Mouse (Mus musculus) hindbrain, postnatal 0 days (tissue): ENCODE measurements around the gene Vmn1r212. TPM values are rescaled to one million over a fixed set of nuclear protein-coding genes. Genes with fewer than 3 reads are reported as not detected.
A peak's percentile ranks its signal among the peaks of the same experiment; 100 is the strongest.
"Not testable (repeated sequence)": the region's sequence is repeated elsewhere in the genome, so short reads cannot be mapped to it uniquely, and the experiment has no call there.

Experiments used
- ATAC-seq: fragments of 200-750 bp; cut with Nextera tagmentation; 2 replicates; pipeline ENCODE4 v1.8.0; 2017; ENCODE audit warnings: mild to moderate bottlenecking, moderate TSS enrichment, moderate library complexity
- DNase-seq: peaks from one replicate; pipeline ENCODE4 v3.0.0-alpha.2; 2015; ENCODE audit warnings: low spot score
- H3K27ac ChIP-seq: fragments of 300-500 bp; sonication (generic); 2 replicates; pipeline ENCODE4 v1.5.1; 2014; ENCODE audit warnings: mild to moderate bottlenecking
- H3K27me3 ChIP-seq: fragments of 300-500 bp; sonication (generic); 2 replicates; pipeline ENCODE4 v1.6.1; 2014; ENCODE audit warnings: low read length, mixed read lengths; ENCODE audit not compliant: insufficient read depth
- H3K36me3 ChIP-seq: fragments of 300-500 bp; sonication (generic); 2 replicates; pipeline ENCODE4 v1.6.1; 2014; ENCODE audit warnings: low read length, mixed read lengths; ENCODE audit not compliant: insufficient read depth
- H3K4me1 ChIP-seq: fragments of 300-500 bp; sonication (generic); 2 replicates; pipeline ENCODE4 v1.6.1; 2014; ENCODE audit warnings: antibody characterized with exemption, low read length, mixed read lengths; ENCODE audit not compliant: insufficient read depth
- H3K4me2 ChIP-seq: fragments of 300-500 bp; sonication (generic); 2 replicates; pipeline ENCODE4 v1.6.1; 2014; ENCODE audit warnings: low read depth, mild to moderate bottlenecking, low read length, moderate library complexity, mixed read lengths
- H3K4me3 ChIP-seq: fragments of 300-500 bp; sonication (generic); 2 replicates; pipeline ENCODE4 v1.5.1; 2014; ENCODE audit warnings: low read length
- H3K9ac ChIP-seq: fragments of 300-500 bp; sonication (generic); replicated peaks from 2 replicates; pipeline ENCODE4 v1.6.1; 2014; ENCODE audit warnings: mild to moderate bottlenecking, low read length, moderate library complexity, mixed read lengths
- H3K9me3 ChIP-seq: fragments of 300-500 bp; sonication (generic); 2 replicates; pipeline ENCODE4 v1.6.1; 2016; ENCODE audit warnings: low read length, mixed read lengths
- CTCF ChIP-seq: IDR thresholded peaks from 2 replicates; pipeline ENCODE4 v1.5.1; 2016; ENCODE audit warnings: antibody characterized with exemption, control low read depth, low read depth
- WGBS: fragments of 180-500 bp; shearing (Covaris S2); extraction: QIAGEN DNeasy Blood & Tissue Kit; methylation state at CpG from one replicate; pipeline ENCODE4 v1.1.7; 2014; 5-methylcytosine and 5-hydroxymethylcytosine counted together
- polyA plus RNA-seq: library from polyadenylated mRNA; unstranded; fragments of >200 nt; fragmentation: Nextera tagmentation; extraction: Ambion mirVana; gene quantifications from 2 replicates; pipeline ENCODE4 v1.2.1, GENCODE M21; 2015
- total RNA-seq: library from RNA; depleted of rRNA; stranded (reverse); fragments of >200 nt; gene quantifications from 2 replicates; pipeline ENCODE4 v1.2.3, GENCODE M21; 2014; rRNA removed

Vmn1r212 gene
- total RNA-seq (not detected in 2 replicates), polyA plus RNA-seq (not detected in 2 replicates)

DNA sequence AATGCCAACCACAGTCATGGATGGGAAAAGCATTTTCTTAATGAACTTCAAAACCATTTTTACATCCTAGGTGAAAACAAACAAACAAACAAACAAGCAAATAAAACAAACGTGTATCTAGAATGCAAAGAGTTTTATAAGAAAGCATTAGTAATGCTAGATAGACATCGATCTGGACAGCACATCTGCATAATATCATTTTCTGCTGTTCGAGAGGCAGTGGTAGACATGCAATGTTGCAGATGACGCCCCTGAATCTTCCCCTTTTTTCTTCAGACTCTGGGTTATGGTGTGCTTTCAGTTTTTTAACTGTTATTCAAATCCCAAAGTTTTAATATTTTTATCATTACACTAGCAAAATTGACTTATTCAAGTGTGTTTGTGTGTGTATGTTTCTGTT, at the start of gene Vmn1r212:
TSS of gene Vmn1r212 (minus strand) at position 101 of the 400 bp plus-strand sequence.
- H3K4me3 ChIP-seq: no peak within 1 kb of the TSS
- no peak within 1 kb of the TSS for H3K27ac ChIP-seq
- no peaks in the 10 kb centered on the region for H3K36me3 ChIP-seq
- H3K27me3 ChIP-seq: no peaks in the 10 kb centered on the region
- H3K4me2 ChIP-seq: no peak within 1 kb of the TSS
- DNase-seq: no peak
- WGBS: 84% methylated on average over 4 of the region's 4 CpGs
- ATAC-seq: no peak
- no peaks in the 10 kb centered on the region for H3K4me1 ChIP-seq
- no peaks in the 10 kb centered on the region for H3K9me3 ChIP-seq
- H3K9ac ChIP-seq: no peak within 1 kb of the TSS
- no peak for TF ChIP-seq CTCF

DNA sequence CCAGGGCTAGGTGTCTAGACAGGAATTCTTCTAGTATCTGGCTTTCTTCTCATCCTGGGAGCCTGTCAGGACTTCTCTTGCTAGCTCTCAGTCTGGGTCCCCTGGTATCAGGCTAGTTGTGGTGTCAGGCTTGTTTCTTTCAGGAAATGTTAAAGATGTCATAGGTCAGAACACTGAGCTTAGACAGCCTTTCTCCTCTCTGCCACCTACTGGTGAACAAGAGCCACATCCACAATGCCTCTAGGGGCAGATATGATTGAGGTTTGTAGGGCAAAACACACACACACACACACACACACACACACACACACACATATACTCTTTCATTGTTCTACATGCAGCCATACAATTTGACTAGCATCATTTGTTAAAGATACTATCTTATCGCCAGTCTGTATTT, 4.7 kb downstream of the Vmn1r212 start:
- H3K4me3 ChIP-seq: no peak overlapping the region
- H3K9me3 ChIP-seq: no peaks in the 10 kb centered on the region

GRCm38 (mm10) chr13:22857461-22857860, 26.5 kb downstream of the Vmn1r212 start, which contains the start of gene Vmn1r211:
Gene Vmn1r211 (minus strand): TSS chr13:22857561.
- H3K9me3 ChIP-seq: no peaks in the 10 kb centered on the region
- H3K9ac ChIP-seq: no peak within 1 kb of the TSS
- WGBS: 70% methylated on average over 1 of the region's 1 CpGs
- ATAC-seq: no peak
- H3K4me1 ChIP-seq: no peaks in the 10 kb centered on the region
- DNase-seq: no peak
- H3K4me3 ChIP-seq: no peak within 1 kb of the TSS
- no peaks in the 10 kb centered on the region for H3K27me3 ChIP-seq
- H3K36me3 ChIP-seq: no peaks in the 10 kb centered on the region
- no peak within 1 kb of the TSS for H3K4me2 ChIP-seq
- no peak within 1 kb of the TSS for H3K27ac ChIP-seq
- TF ChIP-seq CTCF: no peak

More for the DNA sequence above, 4.7 kb downstream of the Vmn1r212 start:
- Histone ChIP-seq H3K9ac (no peak overlapping the region), H3K4me2 (no peak overlapping the region), H3K27ac (no peak overlapping the region), H3K4me1 (no peaks in the 10 kb centered on the region), H3K36me3 (no peaks in the 10 kb centered on the region), H3K27me3 (no peaks in the 10 kb centered on the region)
- DNase-seq (no peak), ATAC-seq (no peak)
- 86% methylated on average over 1 of the region's 1 CpGs for WGBS
- TF ChIP-seq CTCF: peak; percentile 21; the same call in 1 of the 2 replicates

GRCm38 (mm10) chr13:22854760-22855159, 29.2 kb downstream of the Vmn1r212 start:
- no peak overlapping the region for H3K4me2 ChIP-seq
- H3K27me3 ChIP-seq: no peaks in the 10 kb centered on the region
- 69% methylated on average over 4 of the region's 4 CpGs for WGBS
- no peak for DNase-seq
- H3K9ac ChIP-seq: no peak overlapping the region
- no peak for TF ChIP-seq CTCF
- H3K27ac ChIP-seq: no peak overlapping the region
- no peak overlapping the region for H3K4me3 ChIP-seq
- no peaks in the 10 kb centered on the region for H3K36me3 ChIP-seq
- no peaks in the 10 kb centered on the region for H3K9me3 ChIP-seq
- no peaks in the 10 kb centered on the region for H3K4me1 ChIP-seq
- no peak for ATAC-seq

GRCm38 (mm10) chr13:22846798-22847197, 37.2 kb downstream of the Vmn1r212 start:
- H3K9ac ChIP-seq: no peak overlapping the region
- H3K36me3 ChIP-seq: no peaks in the 10 kb centered on the region
- H3K9me3 ChIP-seq: no peaks in the 10 kb centered on the region
- no peak for TF ChIP-seq CTCF
- no peak overlapping the region for H3K4me3 ChIP-seq
- no peaks in the 10 kb centered on the region for H3K27me3 ChIP-seq
- 79% methylated on average over 1 of the region's 1 CpGs for WGBS
- H3K4me1 ChIP-seq: no peaks in the 10 kb centered on the region
- no peak overlapping the region for H3K4me2 ChIP-seq
- H3K27ac ChIP-seq: no peak overlapping the region
- DNase-seq (no peak), ATAC-seq (no peak)

DNA sequence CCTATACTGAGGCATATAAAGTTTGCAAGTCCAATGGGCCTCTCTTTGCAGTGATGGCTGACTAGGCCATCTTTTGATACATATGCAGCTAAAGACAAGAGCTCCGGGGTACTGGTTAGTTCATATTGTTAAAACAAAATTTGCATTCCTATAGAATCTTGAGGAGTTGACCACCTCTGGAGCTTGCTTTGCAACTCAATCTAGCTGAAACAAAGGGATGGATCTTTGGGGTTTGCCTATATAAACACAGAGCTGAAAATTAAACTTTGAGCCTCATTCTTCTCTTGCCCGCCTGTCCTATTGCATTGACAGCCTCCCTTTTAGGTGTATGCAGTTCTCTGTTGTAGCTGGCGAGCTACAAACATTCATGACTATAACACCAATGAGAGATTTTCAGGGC, 39.7 kb downstream of the Vmn1r212 start:
- 29% methylated on average over 3 of the region's 3 CpGs for WGBS

More for the DNA sequence above, 39.7 kb downstream of the Vmn1r212 start:
- H3K27me3 ChIP-seq, ATAC-seq, DNase-seq, H3K4me1 ChIP-seq, H3K27ac ChIP-seq, H3K4me3 ChIP-seq, H3K4me2 ChIP-seq, H3K36me3 ChIP-seq, H3K9ac ChIP-seq, H3K9me3 ChIP-seq: not testable (repeated sequence)

Other genes with a start within 250 kb of the Vmn1r212 start
- gene Vmn1r207-ps, start 154.6 kb downstream of the Vmn1r212 start, total RNA-seq: not detected in 2 replicates
- not detected in 2 replicates for gene Vmn1r207-ps, start 154.6 kb downstream of the Vmn1r212 start, polyA plus RNA-seq
- gene Vmn1r208, start 106.8 kb downstream of the Vmn1r212 start, total RNA-seq: not detected in 2 replicates
- gene Vmn1r208, start 106.8 kb downstream of the Vmn1r212 start, polyA plus RNA-seq: not detected in 2 replicates
- gene Vmn1r209, start 74.5 kb downstream of the Vmn1r212 start, total RNA-seq: 0.05 TPM in 1 of 2 replicates, not detected in the other
- gene Vmn1r209, start 74.5 kb downstream of the Vmn1r212 start, polyA plus RNA-seq: not detected in 2 replicates
- not detected in 2 replicates for gene Vmn1r210, start 52.9 kb downstream of the Vmn1r212 start, total RNA-seq
- not detected in 2 replicates for gene Vmn1r210, start 52.9 kb downstream of the Vmn1r212 start, polyA plus RNA-seq
- not detected in 2 replicates for gene Vmn1r211, start 26.6 kb downstream of the Vmn1r212 start, total RNA-seq
- not detected in 2 replicates for gene Vmn1r211, start 26.6 kb downstream of the Vmn1r212 start, polyA plus RNA-seq
- gene Vmn1r213, start 123.5 kb upstream of the Vmn1r212 start, total RNA-seq: not detected in 2 replicates
- 0.20 TPM in 1 of 2 replicates, not detected in the other for gene Vmn1r213, start 123.5 kb upstream of the Vmn1r212 start, polyA plus RNA-seq
- not detected in 2 replicates for gene Vmn1r214, start 146.2 kb upstream of the Vmn1r212 start, total RNA-seq
- not detected in 2 replicates for gene Vmn1r214, start 146.2 kb upstream of the Vmn1r212 start, polyA plus RNA-seq
- not detected in 2 replicates for gene Vmn1r215, start 183.8 kb upstream of the Vmn1r212 start, total RNA-seq
- not detected in 2 replicates for gene Vmn1r215, start 183.8 kb upstream of the Vmn1r212 start, polyA plus RNA-seq
- not detected in 2 replicates for gene Vmn1r217, start 234.0 kb upstream of the Vmn1r212 start, total RNA-seq
- gene Vmn1r217, start 234.0 kb upstream of the Vmn1r212 start, polyA plus RNA-seq: not detected in 2 replicates
- gene Vmn1r218, start 248.9 kb upstream of the Vmn1r212 start, total RNA-seq: not detected in 2 replicates
- not detected in 2 replicates for gene Vmn1r218, start 248.9 kb upstream of the Vmn1r212 start, polyA plus RNA-seq